Mouse (Mus musculus) kidney, adult 2 months (tissue): ENCODE measurements around the gene Cyp27b1.

Experiments
- CTCF ChIP-seq: fragments of 200-500 bp; conservative IDR thresholded peaks from 2 replicates; pipeline ENCODE4 v1.5.1; 2011; ENCODE audit warnings: low read depth, mild to moderate bottlenecking, control low read depth, low read length, moderate library complexity, mixed read lengths; ENCODE audit not compliant: insufficient read depth, insufficient read length
- POLR2A ChIP-seq: fragments of 200-500 bp; IDR thresholded peaks from one replicate; pipeline ENCODE4 v1.6.1; 2011; ENCODE audit warnings: low read depth, low read length, control low read depth

DNA sequence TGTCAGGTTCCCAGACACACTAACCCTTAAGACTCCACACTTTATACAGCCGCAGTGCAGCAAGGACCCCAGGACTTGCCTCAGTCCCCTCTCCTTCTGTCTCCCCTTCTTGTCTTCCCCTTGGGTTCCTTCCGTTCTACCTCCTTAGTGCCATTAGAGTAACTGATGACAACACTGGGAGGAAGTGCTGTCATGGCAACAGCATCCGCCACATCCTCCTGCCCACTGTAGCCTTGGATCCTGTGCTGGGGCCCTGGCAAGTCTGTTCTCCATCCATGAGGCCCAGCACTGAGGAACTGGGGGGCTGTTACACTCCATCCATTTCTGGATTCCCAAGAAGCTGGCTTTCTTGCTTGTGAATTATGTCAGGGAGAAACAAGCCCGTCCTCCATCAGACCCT is 28.0 kb downstream of the Cyp27b1 start:
- TF ChIP-seq CTCF (no peak), POLR2A (no peak)
